Mouse (Mus musculus) right cerebral cortex, adult 18-20 months (tissue): Measurements from ENCODE around the gene Ppp6r2.

Source experiments
- DNase-seq: peaks from one replicate; pipeline ENCODE4 v3.0.0; 2022; ENCODE audit warnings: mixed read lengths

Ppp6r2 gene

DNA sequence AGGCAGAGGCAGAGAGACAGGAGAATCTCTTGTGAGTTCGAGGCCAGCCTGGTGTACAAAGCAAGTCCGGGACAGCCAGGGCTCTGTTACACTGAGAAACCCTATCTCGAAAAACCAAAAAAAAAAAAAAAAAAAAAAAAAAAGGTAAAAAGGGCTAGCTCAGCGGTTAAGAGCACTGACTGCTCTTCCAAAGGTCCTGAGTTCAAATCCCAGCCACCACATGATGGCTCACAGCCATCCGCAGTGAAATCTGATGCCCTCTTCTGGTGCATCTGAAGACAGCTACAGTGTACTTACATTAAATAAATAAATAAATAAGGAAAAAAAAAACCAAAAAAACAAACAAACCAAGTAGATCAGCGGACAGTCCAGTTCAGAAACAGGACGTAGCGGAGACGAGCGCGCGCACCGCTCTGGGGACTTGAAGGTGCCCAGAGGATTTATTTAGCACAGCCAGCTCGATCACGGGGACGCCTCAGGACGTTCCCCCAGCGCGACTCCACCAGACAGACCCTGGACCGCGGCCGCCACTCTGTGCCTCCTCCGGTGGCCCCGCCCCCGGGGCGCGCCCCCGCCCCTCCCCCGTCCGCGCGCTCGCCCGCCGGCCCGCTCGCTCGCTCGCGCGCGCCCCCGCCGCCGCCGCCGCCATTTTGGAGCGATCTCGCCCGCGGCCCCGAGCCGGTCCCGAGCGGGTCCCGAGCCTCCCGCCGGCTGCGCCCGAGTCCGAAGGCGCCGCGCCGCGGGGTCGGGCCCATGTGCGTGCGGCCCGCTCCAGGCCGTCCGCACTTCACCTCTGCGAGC is at the start of gene Ppp6r2:
Gene Ppp6r2 (plus strand): TSS at position 639 of the 801 bp plus-strand sequence.
- peak; percentile 79 for DNase-seq

DNA sequence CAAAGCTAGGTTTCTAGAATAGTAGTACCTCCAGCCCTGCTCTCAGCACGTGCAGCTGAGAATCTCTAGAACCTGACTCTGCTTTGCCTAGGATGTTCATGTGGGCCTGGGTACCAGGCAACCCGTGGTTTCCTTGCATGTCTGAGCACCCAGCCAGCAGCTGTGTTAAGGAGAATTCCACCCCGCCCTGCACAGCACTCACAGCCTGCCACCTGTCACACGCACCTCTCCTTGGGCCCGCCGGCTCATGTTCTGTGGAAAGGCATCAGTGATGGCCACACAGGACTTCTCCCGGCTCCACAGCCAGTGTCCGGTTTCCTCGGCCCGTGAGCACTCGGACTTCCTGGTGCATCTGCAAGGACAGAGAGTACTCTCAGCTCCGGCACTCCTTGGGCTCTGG is 45.9 kb upstream of the Ppp6r2 start:
- DNase-seq, result no peak

DNA sequence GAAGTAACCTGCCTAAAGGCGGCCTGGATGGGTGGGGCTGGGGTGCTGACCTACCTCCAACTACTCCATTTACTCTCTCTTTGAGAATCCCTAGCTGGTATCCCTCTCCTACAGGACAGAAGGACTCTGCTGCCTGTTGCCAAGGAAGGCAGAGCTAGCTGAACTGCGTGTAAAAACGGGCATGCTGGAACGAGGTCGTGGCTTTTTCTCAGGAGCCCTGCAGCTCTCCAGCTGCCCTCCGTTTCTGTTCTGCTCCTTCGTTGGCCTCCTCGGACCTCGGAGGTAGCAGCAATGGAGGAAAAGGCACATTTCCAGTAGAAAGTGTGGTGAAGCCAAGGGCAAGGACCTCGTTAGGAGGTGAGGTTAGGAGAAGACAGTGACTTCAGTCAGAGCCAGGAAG is 42.4 kb upstream of the Ppp6r2 start:
- DNase-seq, result no peak

DNA sequence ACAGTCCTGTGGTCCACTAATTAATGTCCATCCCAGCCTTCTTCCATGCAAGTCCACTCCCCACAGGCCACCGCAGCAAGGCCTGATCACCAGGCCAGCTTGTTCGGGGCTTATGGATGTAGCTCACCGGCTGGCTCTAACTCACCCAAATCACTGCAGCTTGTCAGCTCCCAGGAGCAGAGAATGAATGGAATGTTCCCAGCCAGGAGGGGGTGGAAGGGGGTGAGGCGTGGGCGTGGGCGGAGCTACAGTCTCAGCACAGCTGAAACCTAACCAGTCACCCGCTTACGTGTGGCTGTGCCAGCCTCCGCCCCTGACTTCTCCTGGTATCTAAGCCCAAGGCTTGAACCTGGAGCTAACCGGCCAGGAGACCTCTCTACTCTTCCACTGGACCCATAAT is 41.9 kb upstream of the Ppp6r2 start:
- DNase-seq, result peak; percentile 89

DNA sequence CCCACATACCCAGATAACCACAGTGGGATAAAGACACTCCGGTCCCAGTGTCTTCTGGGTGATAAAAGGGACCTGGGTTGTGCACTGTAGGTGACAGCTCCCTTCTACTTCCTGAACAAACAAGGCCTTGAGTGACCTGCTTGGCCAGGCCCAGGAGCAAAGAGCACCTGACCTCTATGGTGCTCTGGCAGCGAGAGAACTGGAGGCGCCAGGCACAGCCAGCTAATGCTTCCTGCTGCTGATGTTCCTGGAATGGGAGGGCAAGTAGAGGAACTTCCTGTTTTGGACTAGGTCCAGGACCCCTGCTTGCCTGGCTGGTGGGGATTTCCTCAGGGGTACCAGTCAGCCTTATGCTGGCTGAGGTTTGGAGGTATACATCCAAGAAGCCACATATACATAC is 41.3 kb upstream of the Ppp6r2 start:
- DNase-seq, result no peak

DNA sequence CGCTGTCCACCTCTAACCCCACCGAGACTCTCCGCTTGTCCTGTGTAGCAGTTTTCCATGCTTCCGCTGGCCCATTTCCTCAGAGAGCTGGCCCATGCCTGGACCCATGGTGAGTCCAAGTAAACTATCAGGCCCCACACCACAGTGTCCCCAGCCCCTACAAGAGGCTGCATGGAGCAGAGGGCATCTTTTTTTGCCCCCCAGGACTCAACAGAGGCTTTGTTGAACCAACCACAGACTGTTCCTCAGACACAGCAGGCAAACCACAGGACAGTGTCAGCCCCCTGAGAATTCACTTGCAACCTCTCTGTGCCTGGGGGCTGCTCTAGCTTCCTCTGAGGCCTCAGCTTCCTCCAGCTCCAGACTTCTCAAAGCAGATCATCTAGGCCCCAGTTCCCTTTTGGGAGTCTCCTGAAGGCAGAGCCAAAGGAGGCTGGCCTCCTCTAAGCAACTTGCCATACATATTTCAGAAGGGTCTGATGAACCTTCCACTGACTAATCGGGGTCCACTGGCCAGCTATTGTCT is 39.8 kb upstream of the Ppp6r2 start:
- DNase-seq, result no peak

DNA sequence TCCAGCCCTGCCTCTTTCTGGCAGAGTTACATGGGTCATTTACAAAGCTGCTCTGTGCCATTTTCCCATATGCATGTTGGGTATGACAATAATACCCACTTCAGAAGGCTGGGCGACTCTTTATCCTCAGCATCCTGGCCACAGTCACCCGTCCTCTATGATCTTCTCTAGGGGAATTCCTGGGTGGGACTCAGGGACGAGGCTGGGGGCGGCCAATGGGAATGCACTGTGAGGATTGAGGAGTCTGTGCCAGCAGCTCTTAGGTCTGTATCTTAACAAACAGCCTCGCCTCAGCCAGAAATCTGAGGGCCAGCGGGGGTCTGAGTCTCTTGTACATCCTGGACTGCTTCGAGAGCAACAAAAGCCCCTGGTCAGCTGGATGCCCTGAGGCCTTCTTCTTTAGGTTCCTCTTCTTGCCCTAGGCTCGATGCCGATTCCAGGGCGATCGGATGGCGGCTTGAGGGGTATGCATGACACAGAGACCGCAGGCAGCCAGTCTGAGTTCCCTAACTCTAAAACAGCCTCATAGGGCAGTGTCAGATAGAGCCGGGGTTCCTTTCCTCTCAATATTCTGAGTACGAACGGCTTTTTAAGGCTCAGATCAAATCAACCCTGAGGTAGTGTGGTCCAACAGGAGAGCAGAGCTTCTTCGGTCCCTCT is 38.9 kb upstream of the Ppp6r2 start:
- no peak for DNase-seq

DNA sequence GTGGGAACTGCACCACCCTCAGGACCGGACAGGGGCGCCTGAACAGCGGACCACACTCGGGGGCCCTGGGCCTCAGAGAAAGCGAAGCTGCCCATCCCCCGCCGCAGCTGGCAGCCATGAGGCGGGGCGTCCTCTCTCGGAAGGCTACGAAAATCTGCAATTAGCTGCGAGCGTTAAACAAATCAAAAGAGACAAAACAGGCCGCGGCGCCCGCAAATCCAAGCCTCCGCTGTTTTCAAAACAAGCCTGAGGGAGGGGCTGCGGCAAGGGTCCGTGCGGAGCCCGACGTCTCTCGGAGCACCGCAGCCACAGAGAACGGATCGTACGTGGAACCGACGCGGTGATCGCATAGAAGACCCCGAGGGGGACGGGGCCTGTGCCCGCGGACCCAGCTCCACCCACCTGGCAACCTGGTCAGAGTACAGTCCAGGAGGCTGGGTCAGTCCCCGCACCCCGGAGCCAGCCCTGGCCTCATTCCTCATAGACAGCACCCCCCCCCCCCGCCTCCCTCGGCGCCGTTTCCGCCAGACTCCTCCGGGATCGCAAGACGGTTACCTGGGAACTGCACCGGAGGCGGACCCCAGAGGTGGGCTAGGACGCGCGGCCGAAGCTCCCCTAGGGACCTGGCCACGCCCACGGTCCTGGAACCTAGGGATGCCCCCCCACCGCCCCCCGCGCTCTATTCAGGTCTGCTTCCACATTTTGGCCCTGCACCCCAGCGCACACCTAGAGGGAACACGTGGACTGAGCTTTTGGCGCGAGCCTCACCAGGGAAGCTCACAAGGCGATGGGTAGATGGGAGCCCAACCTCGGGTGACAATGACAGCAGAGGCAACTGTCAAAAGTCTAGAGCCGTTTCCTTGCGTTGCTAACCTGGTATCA is 38.1 kb upstream of the Ppp6r2 start:
- no peak for DNase-seq

DNA sequence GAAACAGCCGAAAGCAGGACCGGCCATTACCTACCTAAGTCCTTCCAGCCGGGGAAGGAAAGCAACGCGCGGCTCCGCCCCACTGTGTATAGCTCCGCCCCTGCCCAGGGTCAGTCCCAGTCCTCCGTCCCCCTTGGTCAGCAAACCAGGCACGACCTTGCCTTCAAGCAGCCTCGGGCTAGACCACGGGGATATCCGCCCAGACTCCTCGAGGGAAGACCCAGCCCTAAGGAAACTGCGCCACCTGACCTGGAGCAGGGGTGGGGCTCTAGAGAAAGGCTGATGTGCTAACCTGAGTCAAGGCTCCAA is 37.5 kb upstream of the Ppp6r2 start:
- no peak for DNase-seq

DNA sequence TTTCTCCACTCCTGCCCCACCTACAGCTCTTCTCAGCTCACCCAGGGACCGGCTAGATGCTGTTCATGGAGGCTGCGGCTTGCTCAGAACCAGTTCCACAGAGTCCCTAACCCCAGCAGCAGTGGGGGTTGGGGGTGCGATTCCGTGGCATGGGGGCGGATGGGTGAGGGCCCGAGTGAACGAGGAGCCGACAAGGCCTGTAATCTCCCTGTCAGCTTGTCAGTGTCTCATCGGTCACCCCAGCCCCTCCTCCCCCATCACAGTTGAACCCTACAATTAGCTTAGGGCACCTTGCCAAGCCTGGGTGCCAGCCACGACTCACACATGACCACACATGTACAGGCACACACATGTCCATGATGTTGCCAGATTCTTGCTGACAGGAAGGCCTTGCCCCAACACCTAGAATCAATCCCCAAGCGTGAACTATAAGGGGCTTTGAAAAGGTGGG is 36.4 kb upstream of the Ppp6r2 start:
- no peak for DNase-seq

DNA sequence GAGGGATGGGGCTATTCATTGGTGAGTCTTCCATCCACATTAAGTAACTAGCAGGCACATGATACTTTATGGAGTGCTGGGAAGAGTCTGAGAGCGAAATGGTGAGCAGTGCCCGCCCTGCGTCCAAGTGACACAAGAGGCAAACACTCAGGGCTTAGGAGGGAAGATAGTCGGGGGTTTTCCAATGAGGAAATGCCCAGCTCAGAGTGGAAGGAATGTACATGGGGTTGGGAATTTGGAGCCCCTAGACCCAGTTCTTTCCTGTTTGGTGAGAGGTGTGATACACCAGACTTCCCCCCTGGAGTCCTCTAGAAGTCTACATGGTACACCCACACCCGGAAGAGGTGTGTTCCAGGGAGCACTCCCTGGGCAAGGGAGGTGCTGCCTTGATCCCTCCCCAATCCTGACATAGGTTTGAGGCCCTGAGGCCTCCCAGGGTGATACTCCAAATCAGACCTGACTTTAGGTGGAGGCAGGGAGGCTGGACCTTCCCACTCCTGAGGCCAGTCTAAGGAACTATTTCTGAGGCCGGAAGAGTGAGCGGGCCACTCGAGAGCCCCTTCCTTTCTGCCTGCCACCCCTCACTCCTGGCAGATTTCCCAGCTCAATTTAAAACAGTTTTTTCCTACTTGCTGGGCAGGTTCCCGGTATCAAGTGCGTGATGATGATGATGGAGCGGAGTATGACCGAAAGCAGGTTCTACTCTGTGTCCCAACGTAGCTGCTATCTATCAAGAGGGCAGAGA is 35.8 kb upstream of the Ppp6r2 start:
- no peak for DNase-seq

DNA sequence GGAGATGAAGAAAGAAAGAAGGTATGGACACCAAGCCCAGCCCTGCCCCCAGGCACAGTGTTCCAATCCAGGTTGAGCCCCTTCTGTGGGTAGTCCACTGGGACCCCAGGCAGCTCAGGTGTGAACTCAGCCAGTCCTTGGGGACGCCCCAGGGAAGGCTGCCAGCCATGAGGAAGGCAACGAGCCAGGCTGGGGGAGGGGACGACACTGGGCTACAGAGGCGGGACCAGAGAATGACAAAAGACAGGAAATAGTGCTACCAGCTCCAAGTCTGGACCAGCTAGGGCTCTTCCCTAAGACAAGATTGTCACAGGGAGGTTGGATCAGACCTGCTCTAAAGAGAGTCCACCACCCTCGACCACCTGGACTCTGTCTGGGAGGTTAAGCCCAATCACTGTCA is 34.2 kb upstream of the Ppp6r2 start:
- no peak for DNase-seq

DNA sequence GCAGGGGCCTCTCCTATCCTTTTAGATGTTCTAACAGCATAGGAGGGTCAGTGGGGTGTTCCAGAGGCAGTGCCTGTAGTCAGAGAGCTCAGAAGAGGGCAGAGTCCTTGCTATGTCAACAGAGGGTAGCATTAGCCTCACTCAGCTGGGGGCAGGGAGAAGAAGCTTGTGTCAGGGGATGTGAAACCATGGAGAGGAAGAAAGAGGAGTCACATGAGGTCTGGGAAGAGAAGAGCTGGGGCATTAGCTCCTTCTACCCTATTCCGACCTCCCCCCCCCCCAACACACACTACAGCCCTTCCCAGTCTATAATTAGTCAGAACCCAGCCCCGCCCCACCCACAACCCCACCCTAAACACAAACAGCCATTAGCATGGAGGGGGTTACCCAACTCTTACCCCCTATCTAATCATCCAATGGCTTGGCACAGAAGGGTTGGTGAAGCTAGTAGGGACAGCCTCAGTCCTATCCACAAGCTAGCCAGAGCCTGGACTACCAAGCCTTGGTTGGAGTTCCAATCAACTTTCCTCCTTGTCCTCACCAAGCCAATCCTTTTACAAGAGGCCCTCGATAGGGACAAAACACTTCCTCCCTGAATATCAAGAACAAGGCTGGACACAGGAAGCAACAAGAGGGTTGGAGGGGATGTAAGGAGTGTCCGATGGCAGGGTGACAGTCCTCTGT is 33.6 kb upstream of the Ppp6r2 start:
- DNase-seq, result no peak

DNA sequence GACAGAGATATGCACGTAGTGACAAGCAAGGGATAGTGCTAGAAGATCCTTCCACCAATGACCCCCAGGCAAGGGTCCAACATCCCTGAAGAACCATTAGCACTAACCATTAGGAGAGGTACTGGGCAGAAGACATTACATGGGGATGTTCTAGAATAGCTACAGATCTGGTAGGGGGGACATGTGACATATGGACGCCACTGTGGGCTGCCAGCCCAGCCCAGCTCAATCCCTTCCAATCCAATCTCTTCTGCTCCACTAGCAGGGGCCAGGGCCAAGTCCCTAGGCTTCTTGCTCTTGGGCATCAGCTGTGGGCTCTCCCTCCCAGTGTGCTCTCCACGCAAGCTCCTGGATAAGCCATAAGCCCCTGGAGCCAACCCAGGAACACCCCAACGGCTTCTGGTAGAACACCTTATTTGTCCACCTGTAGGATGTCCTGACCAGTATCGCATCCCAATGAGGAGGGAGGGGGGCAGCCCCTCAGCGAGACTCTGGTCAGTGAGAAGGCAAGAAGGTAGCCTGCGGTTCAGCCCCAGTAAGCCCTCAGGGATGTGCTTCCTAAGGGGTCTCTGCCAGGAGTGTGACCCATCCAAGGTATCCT is 33.0 kb upstream of the Ppp6r2 start:
- no peak for DNase-seq

DNA sequence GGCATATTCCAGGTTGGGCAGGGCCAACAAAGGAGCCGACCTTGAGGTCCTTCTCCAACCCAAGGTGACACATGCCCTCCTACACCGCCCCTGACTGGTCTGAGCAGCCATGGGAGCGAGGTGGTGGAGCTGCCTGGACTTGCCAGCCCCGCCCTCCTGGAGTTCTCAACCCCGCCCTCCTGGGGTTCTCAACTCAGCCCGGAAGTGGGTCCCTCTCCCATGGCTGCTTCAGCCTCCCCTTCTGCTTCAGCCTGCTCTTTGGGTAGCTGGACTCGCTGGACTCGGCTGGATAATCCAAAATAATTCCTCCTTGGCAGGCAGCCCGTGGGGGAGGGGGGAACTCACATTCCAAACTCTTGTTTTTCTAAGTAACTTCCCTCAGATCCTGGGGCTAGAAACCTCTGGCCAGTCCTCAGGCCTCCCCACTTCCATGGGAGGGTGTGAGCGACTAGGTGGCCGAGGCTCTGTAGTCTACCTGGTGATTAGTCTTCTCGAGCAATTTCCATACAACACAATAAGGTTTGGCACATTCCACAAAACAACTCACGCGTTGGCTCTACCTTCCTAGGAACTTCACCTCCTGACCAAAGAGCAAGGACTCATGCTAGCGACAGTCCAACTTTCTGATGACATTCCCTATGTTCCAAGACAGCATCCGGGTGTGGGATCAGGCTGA is 32.3 kb upstream of the Ppp6r2 start:
- DNase-seq, result no peak

DNA sequence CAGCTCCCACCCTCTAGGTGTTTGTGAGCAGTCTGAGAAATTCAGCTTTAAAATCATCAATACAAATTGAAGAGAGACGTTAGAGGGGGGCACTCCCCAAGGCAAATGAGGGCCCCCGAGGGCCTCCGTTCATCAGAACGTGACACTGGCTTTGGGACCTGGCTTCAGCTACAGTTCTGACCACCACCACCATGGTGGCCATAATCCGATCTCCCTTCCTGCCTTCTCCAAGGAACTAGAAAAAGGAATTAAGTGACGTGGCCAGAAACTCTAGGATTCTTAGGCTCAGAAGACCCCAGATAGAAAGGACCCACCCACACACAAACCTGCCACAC is 31.8 kb upstream of the Ppp6r2 start:
- DNase-seq, result no peak

DNA sequence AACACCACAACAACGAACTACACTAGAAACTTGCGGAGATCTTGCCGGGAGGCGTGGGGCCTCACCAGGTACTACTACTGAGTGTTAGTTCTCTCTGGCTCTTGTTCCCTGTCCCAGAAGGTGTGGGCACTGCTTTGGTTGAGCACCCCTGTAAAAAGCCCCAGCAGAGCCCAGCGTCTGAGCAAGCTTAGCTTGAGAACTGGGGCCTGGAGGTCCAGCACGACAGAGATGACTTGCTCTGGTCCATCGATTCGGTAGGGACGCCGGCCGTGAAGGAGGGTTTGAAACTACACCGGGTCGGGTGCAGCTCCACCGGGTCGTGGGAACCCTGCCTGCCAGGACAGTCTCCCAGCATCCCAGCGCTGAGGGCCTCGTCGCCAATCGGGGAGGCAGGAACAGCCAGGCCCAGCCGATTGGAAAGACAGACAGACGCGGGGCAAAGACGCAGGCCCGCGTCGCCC is 31.2 kb upstream of the Ppp6r2 start:
- DNase-seq, result no peak

DNA sequence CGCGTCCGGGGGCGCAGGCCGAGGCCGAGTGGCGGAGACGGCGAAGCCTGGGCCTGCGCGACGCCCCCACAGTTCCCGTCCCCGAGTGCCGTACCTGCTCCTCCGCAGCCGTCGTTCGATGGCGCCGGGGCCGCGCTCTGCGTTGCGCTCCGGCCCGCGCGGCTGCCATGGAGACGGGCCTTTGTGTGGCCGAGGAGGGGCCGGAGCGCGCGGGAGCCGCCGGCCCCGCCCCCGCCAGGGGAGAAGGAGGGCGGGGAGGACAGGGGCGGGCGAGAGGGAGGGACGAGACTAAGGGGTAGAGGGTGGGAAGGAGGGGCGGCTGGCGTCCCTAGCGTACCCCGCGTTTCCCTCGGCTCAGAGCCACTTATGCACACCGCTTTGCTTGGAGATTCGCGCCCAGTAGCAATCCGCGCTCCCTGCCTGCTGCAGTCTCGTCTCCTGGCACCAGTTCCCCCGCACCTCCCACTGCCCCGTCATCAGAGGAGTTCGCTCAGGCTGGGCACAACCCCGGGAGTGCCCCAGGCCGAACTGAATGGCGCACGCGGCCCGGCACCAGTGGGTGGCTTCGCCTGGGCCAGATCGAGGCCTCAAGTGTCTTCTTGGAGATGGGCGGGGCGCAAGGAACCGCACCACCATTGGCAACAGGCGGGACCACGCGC is 30.7 kb upstream of the Ppp6r2 start, which contains the start of gene Plxnb2:
Gene Plxnb2 (minus strand): TSS at position 218 of the 659 bp plus-strand sequence.
- DNase-seq, result peak; percentile 79

DNA sequence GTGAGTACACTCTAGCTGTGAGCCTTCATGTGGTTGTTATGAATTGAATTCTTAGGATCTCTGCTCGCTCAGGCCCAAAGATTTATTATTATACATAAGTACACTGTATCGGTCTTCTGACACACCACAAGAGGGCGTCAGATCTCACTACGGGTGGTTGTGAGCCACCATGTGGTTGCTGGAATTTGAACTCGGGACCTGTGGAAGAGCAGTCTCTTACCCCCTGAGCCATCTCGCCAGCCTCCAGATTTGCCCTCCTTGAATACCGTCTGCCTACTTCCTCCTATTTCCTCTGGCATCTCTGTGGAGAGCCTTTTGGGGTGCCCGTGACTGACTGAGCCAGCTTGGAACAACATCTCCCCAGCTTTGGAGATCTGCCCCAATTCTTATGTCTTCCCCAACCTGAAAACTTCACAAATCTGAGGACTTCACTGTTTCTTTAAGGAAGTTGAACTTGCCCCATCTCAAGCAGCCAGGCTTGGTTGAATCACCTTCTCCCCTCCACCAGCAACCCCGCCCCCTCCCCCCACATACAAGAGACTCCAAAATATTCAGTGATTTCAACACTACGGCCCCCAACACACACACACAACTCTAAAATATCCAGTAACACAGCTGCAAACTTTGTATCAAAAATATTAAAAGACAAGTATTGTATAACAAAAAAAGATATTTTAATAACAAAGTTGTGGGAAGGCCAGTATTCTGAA is 29.6 kb upstream of the Ppp6r2 start:
- DNase-seq, result no peak

DNA sequence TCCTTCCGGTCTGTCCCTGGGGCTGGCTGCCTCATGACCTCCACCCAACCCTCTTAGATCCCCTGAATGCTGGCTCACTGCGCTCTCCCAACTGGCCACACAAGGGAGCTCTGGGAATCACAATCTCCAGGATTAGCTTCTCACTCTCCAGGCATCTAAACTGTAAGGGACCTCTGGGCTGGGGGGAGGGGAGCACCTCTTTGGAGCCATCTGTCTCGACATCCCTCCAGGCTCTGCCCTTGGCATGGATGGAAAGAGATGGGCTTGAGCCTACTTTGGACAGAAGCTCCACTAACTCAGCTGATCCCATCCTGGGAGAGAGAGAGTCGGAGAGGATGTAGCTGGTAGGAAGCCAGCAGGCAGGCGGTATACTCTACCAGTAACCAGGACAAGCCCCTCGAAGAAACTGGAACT is 29.0 kb upstream of the Ppp6r2 start:
- DNase-seq, result no peak
